Mouse (Mus musculus) heart, postnatal 14 days (tissue): ENCODE results near the gene Ppm1n. TPM values are rescaled to one million over a fixed set of nuclear protein-coding genes. Genes with fewer than 3 reads are reported as not detected.

Experiments used
- DNase-seq, 2 experiments: peaks; one replicate each; pipeline ENCODE4 v3.0.0; 2021 to 2022
- intact Hi-C: fragments of 180-260 bp; cut with DNase I; formaldehyde crosslinking; loops from one replicate; pipeline ENCODE4 v1.15.1; 2025
- total RNA-seq, 2 experiments: library from RNA; stranded (reverse); gene quantifications; 2 replicates each; pipeline ENCODE4 v1.2.3; 2021

The Ppm1n gene
- total RNA-seq, 2 experiments from 2014 or later, result not detected

DNA sequence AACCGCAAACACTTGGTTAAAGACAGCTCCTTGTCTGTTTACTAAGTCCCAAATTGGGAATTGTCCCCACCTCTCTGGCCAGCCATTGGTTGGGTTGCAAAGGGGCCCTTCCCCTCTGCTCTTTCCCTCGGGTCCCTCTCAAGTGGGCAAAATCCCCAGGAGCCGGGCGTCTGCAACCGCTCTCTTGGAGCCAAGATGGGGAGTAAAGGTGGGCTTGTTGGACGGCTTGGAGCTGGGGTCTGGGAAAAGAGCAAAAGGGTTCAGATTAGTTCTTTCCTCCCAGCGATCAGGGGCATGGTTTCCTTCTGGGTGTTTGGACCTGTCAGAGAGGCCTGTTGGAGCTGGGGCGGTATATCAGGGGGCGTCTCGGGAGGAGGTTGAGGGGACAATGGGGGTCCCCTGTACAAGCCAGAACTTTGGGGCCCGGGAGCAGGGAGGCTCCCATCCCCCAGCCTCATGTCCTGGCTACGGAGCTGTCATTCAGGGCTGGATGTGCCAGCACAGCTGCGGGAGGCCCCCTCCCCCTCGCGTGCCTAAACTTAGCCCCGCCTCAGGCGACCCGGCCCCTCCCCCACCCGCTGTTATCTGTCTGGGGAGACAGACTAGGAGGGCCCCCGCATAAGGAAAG is 11.2 kb upstream of the Ppm1n start:
- peak; percentile 63 to 73 for DNase-seq
- intact Hi-C loops, result no loop called here

DNA sequence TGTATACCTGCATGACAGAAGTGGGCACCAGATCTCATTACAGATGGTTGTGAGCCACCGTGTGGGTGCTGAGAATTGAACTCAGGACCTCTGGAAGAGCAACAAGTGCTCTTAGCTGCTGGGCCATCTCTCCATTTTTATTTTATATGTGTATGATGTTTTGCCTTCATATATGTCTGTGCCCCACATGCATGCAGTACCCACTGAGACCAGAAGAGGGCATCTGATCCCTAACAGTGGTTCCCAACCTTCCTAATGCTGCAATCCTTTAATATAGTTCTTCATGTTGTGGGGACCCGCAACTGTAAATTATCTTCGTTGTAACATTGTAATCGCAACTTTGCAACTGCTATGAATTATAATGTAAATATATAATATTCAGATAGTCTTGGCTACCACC is 4.9 kb upstream of the Ppm1n start:
- peak; percentile 64 to 77 for DNase-seq
- intact Hi-C loops, result loop anchor here (5.0 kb wide), 1 partner anchor 107 kb away; the partner anchor contains the start of gene Eml2

DNA sequence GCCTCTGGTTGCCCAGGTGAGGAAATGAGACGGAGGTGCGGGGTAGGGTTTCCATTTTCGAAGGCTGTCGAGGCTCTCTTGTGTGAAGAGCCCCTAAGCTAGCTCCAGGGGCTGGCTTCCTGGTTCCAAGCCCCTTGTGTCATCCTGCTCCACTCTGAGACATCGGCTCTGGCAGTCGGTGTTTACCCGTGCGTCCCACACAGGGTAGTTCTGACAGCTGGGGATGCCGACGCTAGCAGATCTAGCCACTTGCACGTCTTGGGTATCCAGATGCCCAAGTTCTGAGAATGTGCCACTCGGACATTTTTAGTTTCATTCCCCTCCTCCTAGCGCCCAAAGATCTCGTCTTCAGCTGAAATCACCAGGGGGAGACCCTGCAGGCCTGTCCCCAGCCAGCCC is 3.5 kb upstream of the Ppm1n start:
- intact Hi-C loops, result loop anchor here (5.0 kb wide), 1 partner anchor 106 kb away; the partner anchor contains the start of gene Eml2

DNA sequence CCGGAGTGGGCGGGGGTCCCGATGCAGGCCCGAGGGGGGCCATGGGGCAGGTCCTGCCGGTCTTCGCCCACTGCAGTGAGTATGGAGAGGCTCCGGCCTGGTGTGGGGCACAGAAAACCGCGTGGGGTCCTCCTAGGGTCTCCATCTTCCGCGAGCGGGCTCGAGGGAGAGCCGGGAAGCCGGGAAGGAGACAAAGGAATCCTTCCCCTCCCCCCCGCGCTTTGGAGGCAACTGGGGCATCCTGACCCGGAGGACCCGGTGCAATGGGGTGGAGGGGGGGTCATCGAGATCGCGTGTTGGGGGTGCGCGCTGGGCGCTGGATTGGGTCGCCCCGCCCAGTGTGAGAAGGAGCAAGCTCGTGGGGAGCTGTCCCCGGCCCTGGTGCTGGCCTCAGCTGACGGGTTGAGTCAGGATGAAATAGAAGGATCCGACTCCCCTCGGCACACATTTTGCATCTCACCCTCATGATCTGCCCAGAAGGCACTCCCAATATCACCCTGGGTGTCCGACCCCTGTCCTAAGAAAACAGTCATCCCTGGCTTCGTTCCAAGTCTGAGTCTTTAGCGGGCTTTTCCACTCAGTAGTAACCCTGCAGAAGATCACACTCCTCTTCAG is 3.0 kb upstream of the Ppm1n start:
- DNase-seq, result peak; percentile 69 to 77
- intact Hi-C loops, result loop anchor here (5.0 kb wide), 1 partner anchor 106 kb away; the partner anchor contains the start of gene Eml2

More for the DNA sequence above, 3.5 kb upstream of the Ppm1n start:
- DNase-seq, result no peak

DNA sequence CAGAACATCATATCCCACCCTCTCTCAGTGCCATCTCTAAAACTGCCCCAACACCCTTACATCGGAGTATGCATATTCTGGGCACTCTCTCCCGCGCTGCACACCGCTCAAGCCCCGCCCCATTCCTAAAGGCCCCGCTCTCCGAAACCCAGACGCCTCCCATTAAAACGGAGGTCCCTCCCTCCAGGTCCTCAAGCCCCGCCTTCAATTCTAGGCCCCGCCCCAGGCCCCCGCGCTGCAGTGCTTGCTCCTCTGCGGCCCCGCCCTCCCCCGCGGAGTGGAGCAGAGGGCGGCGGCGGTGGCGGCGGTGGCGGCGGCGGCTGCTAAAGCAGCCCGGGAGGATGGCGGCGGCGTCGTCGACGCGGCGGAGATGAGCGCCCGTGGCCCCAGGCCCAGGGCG is 2.5 kb upstream of the Ppm1n start, which contains the start of gene Rtn2:
Gene Rtn2, plus strand, starts transcription at position 240 of the 400 bp plus-strand sequence.
- intact Hi-C loops, result loop anchor here (5.0 kb wide), 1 partner anchor 105 kb away; the partner anchor contains the start of gene Eml2
- peak; percentile 63 to 71 for DNase-seq

DNA sequence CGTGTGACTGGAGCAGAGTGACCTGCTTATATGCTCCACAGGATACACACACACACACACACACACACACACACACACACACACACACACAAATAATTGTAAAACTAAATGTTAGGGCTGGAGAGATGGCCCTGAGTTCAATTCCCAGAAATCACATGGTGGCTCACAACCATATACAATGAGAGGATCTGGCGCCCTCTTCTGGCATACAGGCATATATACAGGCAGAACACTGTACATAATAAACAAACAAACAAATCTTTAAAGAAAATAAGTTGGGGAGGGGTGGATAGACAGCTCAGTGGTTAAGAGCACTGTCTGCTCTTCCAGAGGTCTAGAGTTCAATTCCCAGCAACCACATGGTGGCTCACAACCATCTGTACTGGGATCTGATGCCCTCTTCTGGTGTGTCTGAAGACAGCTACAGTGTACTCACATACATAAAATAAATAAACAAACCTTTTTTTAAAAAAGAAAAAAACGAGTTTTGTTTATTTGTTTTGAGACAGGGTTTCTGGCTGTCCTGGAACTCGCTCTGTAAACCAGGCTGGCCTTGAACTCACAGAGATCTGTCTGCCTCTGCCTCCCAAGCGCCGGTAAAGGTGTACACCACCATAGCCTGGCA is 1.9 kb upstream of the Ppm1n start:
- DNase-seq, result peak in 1 of 2 experiments; percentile 53
- intact Hi-C loops, result loop anchor here (1.0 to 5.0 kb wide), 2 partner anchors 42 to 104 kb away; partner anchors contain the start of gene Eml2

DNA sequence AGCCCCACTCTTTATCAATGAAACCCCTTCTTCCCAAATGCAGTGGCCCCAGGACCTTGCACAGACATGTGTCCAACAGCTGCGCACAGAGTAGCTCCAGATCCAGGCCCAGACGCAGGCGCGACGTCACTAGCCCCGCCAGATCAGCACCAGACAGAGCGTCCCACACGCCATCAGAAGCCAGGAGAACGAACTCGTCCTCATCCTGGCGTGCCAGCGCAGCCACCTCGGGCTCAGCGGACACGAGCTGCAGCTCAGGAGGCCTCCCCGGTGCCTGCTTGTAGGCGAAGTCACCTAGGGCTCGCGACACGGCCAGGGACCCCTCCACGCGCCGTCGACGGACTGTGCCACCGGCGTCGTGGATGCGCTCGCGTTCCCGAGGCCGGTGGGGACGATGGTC is 812 bp downstream of the Ppm1n start:
- DNase-seq, result no peak
- intact Hi-C loops, result no loop called here

DNA sequence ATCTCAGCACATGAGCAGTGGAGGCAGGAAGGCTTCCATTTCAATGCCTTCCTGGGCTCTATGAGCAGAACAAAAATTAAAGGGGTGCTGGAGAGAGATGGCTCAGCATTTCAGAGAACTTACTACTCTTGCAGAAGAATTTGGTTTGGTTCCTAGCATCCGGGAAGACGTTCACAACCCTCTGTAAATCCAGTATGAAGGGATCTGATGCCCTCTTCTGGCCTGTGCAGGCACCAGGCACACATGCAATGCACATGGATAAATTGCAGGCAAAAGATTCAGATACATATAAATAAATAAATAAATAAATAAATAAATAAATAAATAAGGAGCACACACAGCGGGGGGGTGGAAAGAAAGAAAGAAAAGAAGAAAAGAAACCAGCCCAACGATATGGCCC is 3.6 kb downstream of the Ppm1n start:
- intact Hi-C loops, result no loop called here
- no peak for DNase-seq

DNA sequence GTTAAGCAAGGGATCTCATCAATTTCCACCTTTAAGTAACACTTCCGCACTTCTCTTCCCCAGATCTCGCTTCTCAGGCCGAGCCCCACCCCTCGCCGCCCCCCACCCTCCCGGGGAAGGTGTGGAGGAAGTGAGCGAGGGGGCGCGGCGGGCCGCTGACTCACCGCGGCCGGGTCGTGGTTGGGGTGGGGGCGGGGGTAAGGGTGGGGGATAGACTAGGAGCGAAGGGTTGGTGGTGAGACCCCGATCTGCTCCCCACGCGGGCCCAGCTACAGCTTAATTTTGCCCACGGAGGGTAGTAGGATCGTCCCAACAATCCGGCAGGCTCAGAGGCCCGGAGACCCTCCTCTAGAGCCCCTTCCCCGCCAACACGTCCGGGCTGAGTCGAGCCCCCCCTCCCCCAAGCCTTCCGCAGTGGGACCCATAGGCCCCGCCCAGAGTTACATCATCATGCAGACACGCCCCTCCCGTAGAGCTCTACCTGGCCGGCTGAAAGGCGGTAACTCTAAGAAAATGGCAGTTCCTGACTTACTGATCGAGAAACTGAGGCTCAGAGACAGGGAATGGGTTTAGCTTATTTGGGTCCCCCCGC is 7.6 kb downstream of the Ppm1n start:
- intact Hi-C loops, result no loop called here
- DNase-seq, result peak; percentile 65 to 71

DNA sequence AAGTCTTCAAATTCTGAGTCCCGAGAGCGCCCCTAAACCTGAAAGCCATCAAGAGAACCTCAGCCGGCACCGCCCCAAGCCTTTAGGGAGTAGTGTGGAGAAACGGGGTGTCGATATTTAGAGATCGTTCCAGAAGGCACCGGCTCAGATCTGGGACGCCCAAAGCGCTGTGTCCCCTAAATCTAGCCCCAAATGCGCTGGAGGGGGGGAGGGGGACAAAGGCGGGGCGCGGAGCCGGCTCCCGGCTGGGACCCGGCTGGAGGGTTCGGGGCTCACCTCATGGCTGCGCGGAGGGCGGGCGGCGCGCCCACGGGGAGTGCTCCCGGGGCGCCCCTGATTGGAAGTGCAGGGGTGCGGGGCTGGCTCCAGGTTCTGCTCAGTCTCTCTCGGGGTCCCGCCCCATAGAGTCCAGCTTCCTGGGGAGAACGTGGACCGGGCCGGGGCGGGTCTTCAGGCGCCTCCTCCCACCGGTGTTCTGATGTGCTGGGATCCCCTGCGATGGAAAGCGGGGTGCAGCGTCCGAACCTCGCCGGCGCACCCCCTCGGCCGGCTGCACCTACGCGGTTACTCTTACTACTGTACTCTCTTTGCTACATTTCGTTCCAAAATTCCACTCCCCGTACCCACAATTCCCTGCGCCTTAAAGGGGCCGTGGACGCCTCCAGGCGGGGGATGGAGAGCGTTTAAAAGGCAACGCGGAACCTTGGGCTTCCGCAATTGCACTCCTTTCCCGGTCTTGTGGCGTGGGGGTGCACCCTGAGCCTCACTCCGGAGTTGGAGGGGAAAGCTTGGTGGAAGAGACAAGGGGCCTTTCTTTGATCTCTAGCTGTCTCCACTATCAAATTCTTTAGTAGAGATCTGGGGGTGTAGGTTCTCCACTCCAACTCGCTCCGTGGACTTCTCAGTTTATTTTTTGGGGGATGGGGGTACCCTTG is 8.4 kb downstream of the Ppm1n start, which contains the start of gene Vasp:
Gene Vasp, minus strand, starts transcription at position 580 of the 935 bp plus-strand sequence.
- intact Hi-C loops, result no loop called here
- peak; percentile 81 to 87 for DNase-seq

DNA sequence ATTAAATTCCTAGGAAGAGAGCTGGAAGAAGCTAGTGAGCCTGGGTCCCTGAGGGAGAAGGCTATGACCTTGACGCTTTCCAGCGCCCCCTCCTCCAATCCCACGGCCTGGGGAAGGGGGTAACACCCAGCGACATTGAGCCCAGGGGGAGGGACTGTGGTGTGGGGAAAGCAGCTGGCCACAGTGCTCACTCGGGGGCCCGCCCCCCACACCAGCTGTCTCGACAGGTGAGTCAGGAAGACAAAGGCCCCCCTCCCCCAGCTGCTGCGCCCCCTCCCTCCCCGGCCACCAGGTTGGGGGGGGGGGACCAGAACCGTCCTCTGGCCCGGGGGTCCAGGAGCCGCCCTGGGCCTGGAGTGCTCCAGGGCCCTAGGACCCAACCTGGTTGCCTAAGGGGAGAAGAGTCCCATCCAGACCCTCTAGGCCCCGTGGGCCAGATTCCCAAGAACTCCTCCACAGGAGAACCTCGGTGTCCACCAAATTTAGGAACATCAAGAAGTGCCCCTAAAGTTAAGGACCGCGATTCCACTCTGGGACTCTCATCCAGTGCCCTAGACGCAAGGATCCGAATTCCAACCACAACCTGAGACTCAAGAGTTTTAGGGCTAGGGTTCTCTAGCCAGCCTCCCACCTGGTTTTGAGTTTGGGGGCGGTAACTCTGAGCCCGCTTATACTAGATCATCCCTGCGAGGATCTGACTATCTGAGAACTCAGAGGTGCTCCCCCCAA is 9.2 kb downstream of the Ppm1n start:
- intact Hi-C loops, result no loop called here
- DNase-seq, result peak in 1 of 2 experiments; percentile 36

DNA sequence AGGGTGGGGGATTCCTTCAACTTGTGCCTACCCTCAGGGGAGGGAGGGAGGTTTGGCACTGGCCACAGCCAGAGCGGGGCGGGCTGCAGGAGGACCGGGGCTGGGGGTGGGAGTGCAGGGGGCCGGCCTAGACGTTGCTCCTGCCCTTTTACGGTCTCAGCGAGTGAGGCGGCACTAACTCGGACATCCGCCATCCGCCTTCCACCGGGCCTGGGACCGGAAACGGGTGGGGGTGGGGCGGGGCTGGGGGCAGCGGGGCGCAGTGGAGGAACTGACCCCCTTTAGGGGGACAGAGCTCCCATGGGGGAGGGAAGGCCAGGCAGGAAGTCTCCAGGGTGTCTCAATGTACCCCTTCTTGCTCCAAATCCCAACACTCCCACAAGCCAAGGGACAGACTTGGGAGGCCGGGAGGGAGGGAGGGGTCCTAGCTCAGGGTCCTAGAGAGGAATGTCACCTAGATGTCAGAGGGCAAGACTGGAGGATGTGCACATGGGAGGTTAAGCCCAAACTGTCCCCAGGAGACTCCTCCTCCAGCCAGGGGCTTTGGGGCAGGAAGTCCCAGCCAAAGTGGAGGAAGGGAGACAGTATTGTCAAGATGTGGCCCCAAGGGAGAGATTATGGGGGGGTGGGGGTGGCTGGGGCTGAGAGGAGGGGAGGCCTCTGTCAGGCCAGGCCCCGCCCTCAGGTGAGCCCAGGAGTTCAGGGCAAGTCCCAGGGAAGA is 10.0 kb downstream of the Ppm1n start:
- intact Hi-C loops, result no loop called here
- peak; percentile 74 to 76 for DNase-seq

DNA sequence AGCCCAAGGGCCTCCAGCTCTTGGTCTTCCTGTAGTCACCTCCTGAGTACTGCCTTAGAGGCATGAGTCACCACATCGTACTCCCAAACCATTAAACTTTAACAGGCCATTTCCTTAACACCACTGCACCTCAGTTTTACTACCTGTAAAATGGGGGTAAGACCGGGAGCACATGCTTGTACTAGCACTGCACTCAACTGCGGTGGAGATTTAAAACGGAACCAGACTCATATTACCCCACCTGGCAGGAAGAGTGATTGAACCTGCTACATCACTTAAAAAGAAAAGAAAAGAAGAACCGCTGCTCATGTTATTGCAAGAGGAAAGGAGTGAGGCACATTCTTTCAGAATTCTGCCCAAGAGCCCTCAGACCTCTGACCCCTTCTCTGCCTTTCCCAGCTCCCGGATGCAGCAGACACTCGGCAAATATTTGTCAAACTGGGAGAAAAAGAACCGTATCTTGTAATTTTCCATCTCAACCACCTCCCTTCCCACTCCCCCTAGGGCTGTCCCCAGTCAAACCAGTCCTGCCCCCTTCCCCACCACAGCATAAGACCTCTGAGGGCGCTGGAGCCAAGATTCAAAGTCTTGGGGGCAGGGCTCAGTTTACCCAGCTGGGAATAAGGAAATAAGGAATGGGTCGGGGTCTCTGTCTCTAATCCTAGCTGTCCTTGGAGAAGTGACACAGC is 10.7 kb downstream of the Ppm1n start:
- DNase-seq, result no peak
- intact Hi-C loops, result no loop called here

DNA sequence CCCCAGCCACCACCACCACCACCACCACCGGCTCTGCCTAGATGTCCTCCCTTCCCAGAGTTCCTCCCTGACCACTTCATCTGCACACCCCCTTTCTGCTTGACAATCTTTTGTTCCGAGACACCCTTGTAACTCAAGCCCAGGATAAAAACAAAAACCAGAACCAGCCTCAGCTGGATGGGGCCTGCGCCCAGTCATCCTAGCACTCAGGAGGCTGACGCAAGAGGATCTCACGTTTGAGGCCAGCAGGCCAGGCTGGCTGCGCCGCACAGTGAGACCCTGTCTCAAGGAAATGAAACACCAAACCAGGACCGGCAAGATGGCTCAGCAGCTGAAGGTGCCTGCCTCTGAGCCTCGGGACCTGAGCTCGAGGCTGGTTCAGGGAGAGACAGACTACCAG is 12.8 kb downstream of the Ppm1n start:
- DNase-seq, result no peak
- intact Hi-C loops, result no loop called here

DNA sequence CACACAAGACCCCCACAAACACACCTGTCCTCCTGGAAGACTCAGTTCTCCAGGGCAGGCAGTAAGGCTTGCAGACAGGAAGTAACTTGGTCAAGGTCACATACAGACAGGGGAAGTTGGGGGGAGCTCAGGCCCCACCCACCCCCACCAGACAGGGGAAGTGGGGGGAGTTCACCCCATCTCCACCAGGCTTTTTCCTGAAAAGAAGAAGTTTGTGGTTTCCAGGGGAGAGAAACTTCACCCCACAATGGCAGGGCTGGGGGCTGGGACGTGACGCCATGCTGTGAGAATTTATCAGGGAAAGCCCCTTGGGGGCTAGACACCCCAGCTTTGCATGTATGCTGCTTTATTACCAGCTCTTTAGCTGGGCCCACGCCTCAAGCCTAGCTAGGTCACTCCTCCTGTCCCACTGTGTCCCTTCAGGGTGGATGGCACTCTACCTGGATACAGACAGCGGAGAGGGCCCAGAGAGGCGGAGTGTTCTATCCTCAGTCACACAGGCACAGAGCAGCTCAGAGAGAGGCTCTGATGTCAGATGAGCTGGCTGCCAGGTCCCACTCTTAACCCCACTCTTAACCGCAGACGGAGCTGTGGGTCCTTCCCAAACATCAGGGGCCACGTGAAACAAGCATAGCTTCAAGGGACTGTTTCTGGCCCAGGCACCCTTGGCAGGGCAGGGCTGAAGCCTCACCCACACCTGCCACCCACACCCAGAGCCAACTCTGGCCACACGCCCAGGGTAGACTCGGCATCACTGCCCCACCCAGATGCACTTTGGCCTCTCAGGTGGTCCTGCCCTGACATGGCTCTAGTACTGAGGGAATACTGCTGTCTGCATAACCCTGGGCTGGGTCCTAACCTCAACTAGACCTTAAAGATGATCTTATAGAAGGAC is 13.7 kb downstream of the Ppm1n start:
- intact Hi-C loops, result no loop called here
- DNase-seq, result no peak

DNA sequence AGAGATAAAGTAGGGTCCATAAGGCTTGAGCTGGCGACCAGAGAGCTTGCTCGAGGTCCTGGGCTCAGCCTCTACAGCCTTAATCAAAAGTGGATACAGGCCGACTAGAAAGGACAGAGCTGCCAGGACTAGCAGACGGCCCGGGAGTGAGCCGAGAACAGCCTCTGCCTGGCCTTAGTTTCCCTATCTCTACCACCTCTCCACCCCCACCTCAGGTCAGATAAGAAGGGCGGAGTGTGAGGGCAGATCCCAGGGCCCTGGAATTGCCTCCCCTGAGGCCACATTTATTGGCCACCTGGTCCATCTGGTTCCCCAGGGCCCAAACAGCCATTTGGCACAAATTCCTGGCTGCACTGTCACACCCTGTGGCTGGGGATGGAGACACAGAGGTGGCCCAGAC is 14.7 kb downstream of the Ppm1n start:
- DNase-seq, result no peak
- intact Hi-C loops, result no loop called here

DNA sequence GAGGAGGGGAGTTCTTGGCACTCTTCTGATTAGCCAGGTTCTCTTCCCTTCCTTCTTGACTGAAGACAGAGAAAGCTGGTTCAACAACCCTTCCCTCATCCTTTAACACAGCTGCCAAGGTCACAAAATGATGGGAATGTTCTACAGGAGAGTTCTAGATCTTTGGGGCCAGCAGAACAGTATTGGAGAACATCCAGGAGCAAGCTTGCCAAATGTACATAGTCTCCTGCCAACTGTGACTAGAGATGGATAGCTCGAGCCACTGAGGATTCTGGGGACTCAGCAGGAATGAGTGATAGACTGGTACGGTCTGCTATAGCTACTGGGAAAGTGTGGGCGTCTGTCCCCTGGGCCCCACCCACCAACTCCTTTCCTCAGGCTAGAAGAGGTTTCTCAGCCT is 21.5 kb downstream of the Ppm1n start:
- DNase-seq, result peak in 1 of 2 experiments; percentile 54
- intact Hi-C loops, result no loop called here
